ENCODE assay signal across 15 mouse cellular contexts in the genomic region with DNA sequence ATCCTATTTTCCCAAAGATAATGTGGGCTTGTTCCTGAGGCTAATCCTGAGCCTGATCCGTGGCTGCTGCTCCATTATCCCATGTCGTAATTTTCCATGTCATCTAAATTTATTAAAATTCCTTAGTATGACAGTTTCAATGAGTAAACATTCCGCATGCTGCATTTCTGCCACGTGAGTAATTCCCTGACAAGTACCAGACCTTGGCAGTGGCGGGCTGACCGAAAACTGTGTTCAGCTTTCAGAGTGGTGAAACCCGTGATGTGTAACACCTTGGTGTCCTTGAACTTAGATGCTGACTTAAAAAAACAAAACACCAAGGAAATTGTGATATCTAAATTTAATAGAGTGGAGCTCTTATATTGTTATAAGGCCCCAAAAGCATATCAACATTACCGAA. TPM values are rescaled to one million over a fixed set of nuclear protein-coding genes. Genes with fewer than 3 reads are reported as not detected.
A peak's percentile ranks its signal among the peaks of the same experiment; 100 is the strongest.
DNase-seq lines count a peak whose midpoint lies in the region; ATAC-seq and TF ChIP-seq lines count a peak whose summit lies in the region.
"Had no signal": no experiment of that assay in that cellular context is flagged by ENCODE, and none has a peak within 500 bp of the region (broad histone marks: within the 10 kb centered on the region; RNA-seq: fewer than 3 reads in every experiment).

No protein-coding gene starts in this region.

- 65% methylated on average over 8 of the region's 8 CpGs for WGBS in embryonic facial prominence, embryonic 14.5 days
- 88% methylated on average over 8 of the region's 8 CpGs for WGBS in embryonic facial prominence, embryonic 10.5 days
- WGBS in forebrain, embryonic 12.5 days, result 95% methylated on average over 8 of the region's 8 CpGs

- no peak overlapping the region for H3K27ac ChIP-seq in embryonic facial prominence, embryonic 14.5 days (replicated peaks; ENCODE audit: low read depth, low read length)
- no peak overlapping the region for H3K27ac ChIP-seq in embryonic facial prominence, embryonic 10.5 days (replicated peaks)
- peak overlapping the region; percentile 89 for H3K27ac ChIP-seq in embryonic fibroblast, embryonic 13.5 days (ENCODE audit: insufficient read depth, low read length)
- no peak overlapping the region for H3K27ac ChIP-seq in forebrain, embryonic 12.5 days
- H3K27ac ChIP-seq: forebrain, embryonic 10.5 days; hindbrain, embryonic 12.5 days had no signal

- peak; percentile 28 for DNase-seq in embryonic facial prominence, embryonic 14.5 days (ENCODE audit: low spot score)
- no peak for DNase-seq in embryonic facial prominence, embryonic 10.5 days (ENCODE audit: low spot score)
- peak; percentile 31 to 47 for DNase-seq in kidney, postnatal 36 days
- DNase-seq in kidney, postnatal 10 days, result no peak
- DNase-seq in Muller cell, postnatal 12 days (ENCODE audit: inconsistent ontology term), result peak; percentile 50
- no peak for DNase-seq in embryo, embryonic 10 days (ENCODE audit: low spot score)
- DNase-seq: embryo, embryonic 11 days; liver; thymus, adult 2 months had no signal

- no peak overlapping the region for H3K4me3 ChIP-seq in embryonic facial prominence, embryonic 14.5 days (ENCODE audit: low read depth, low read length)
- H3K4me3 ChIP-seq in embryonic facial prominence, embryonic 10.5 days, result no peak overlapping the region
- no peak overlapping the region for H3K4me3 ChIP-seq in embryonic fibroblast, embryonic 13.5 days (ENCODE audit: insufficient read depth, low read length)
- no peak overlapping the region for H3K4me3 ChIP-seq in forebrain, embryonic 12.5 days (replicated peaks)
- H3K4me3 ChIP-seq: forebrain, embryonic 10.5 days; hindbrain, embryonic 12.5 days had no signal

- ATAC-seq in embryonic facial prominence, embryonic 14.5 days (ENCODE audit: low read depth), result peak; percentile 26; the same call in 1 of the 2 replicates
- no peak for ATAC-seq in forebrain, embryonic 12.5 days (ENCODE audit: low FRiP score)
- ATAC-seq: intestine, postnatal 0 days; midbrain, embryonic 16.5 days had no signal

- H3K4me1 ChIP-seq in embryonic facial prominence, embryonic 14.5 days (ENCODE audit: control insufficient read depth, insufficient read depth, low read length), result peaks cover 3% of the 10 kb centered on the region; the same call in 1 of the 2 replicates
- H3K4me1 ChIP-seq in embryonic facial prominence, embryonic 10.5 days, result peaks cover 10% of the 10 kb centered on the region
- H3K4me1 ChIP-seq in embryonic fibroblast, embryonic 13.5 days (ENCODE audit: control insufficient read depth, insufficient read depth, low read length), result peaks cover 7% of the 10 kb centered on the region
- peaks cover 10% of the 10 kb centered on the region; the same call in 1 of the 2 replicates for H3K4me1 ChIP-seq in forebrain, embryonic 12.5 days

- H3K9ac ChIP-seq in embryonic facial prominence, embryonic 14.5 days (ENCODE audit: low read depth, low read length), result no peak overlapping the region
- H3K9ac ChIP-seq in forebrain, embryonic 12.5 days, result no peak overlapping the region
- H3K9ac ChIP-seq: hindbrain, embryonic 12.5 days had no signal

- no peak overlapping the region for H3K4me2 ChIP-seq in embryonic facial prominence, embryonic 14.5 days (ENCODE audit: low read depth, low read length)
- no peak overlapping the region for H3K4me2 ChIP-seq in forebrain, embryonic 12.5 days
- H3K4me2 ChIP-seq: hindbrain, embryonic 12.5 days had no signal

- no peaks in the 10 kb centered on the region for H3K27me3 ChIP-seq in embryonic facial prominence, embryonic 14.5 days (replicated peaks; ENCODE audit: control insufficient read depth, insufficient read depth, low read length)
- no peaks in the 10 kb centered on the region for H3K27me3 ChIP-seq in embryonic facial prominence, embryonic 10.5 days (replicated peaks; ENCODE audit: low read depth, poor library complexity, severe bottlenecking)
- no peaks in the 10 kb centered on the region for H3K27me3 ChIP-seq in forebrain, embryonic 12.5 days
- H3K27me3 ChIP-seq: hindbrain, embryonic 12.5 days had no signal

- no peaks in the 10 kb centered on the region for H3K9me3 ChIP-seq in embryonic facial prominence, embryonic 14.5 days (ENCODE audit: control insufficient read depth, low read length)
- no peaks in the 10 kb centered on the region for H3K9me3 ChIP-seq in embryonic facial prominence, embryonic 10.5 days
- H3K9me3 ChIP-seq in forebrain, embryonic 12.5 days, result no peaks in the 10 kb centered on the region
- H3K9me3 ChIP-seq: forebrain, embryonic 10.5 days; hindbrain, embryonic 12.5 days had no signal

- H3K36me3 ChIP-seq in embryonic facial prominence, embryonic 14.5 days (ENCODE audit: control insufficient read depth, insufficient read depth, low read length), result peaks cover 54% of the 10 kb centered on the region
- peaks cover 76% of the 10 kb centered on the region for H3K36me3 ChIP-seq in embryonic facial prominence, embryonic 10.5 days (replicated peaks)
- peaks cover 46% of the 10 kb centered on the region for H3K36me3 ChIP-seq in forebrain, embryonic 12.5 days (replicated peaks)

- TF ChIP-seq CTCF in embryonic fibroblast, embryonic 13.5 days (IDR thresholded peaks at IDR 0.05; ENCODE audit: borderline replicate concordance, insufficient read depth, low read length), result no peak

- no peak for TF ChIP-seq POLR2A in embryonic fibroblast, embryonic 13.5 days (IDR thresholded peaks at IDR 0.05; ENCODE audit: low read depth, low read length)

RNA-seq across cellular contexts. Expression of a gene that starts 6.0 kb away (rescaled TPM):
- polyA plus RNA-seq in embryonic facial prominence, embryonic 14.5 days (2014; fragmentation: Nextera tagmentation; extraction: Ambion mirVana), result 25.9 and 27.6 TPM in 2 replicates
- 10.3 and 10.5 TPM in 2 replicates for polyA plus RNA-seq in embryonic facial prominence, embryonic 10.5 days (2016; fragmentation: Nextera tagmentation; extraction: Ambion mirVana)
- 108 and 119 TPM in 2 replicates for polyA plus RNA-seq in embryonic fibroblast, embryonic 13.5 days (2011; ENCODE audit: insufficient read length, low read depth, missing spikeins)
- polyA plus RNA-seq in forebrain, embryonic 12.5 days (2016; fragmentation: Nextera tagmentation; extraction: Ambion mirVana), result 12.5 and 14.4 TPM in 2 replicates

RNA-seq across cellular contexts. Expression of a gene that starts 30.4 kb away (rescaled TPM):
- polyA plus RNA-seq in embryonic facial prominence, embryonic 14.5 days (2014; fragmentation: Nextera tagmentation; extraction: Ambion mirVana), result 310 and 610 TPM in 2 replicates
- 6.0 and 6.5 TPM in 2 replicates for polyA plus RNA-seq in embryonic facial prominence, embryonic 10.5 days (2016; fragmentation: Nextera tagmentation; extraction: Ambion mirVana)
- 2,527 and 5,389 TPM in 2 replicates for polyA plus RNA-seq in embryonic fibroblast, embryonic 13.5 days (2011; ENCODE audit: insufficient read length, low read depth, missing spikeins)
- polyA plus RNA-seq in forebrain, embryonic 12.5 days (2016; fragmentation: Nextera tagmentation; extraction: Ambion mirVana), result 2.2 and 3.8 TPM in 2 replicates

RNA-seq across cellular contexts. Expression of a gene that starts 42.9 kb away (rescaled TPM):
- 10.4 and 11.5 TPM in 2 replicates for polyA plus RNA-seq in embryonic facial prominence, embryonic 14.5 days (2014; fragmentation: Nextera tagmentation; extraction: Ambion mirVana)
- polyA plus RNA-seq in embryonic facial prominence, embryonic 10.5 days (2016; fragmentation: Nextera tagmentation; extraction: Ambion mirVana), result 12.9 and 13.3 TPM in 2 replicates
- 6.5 and 7.2 TPM in 2 replicates for polyA plus RNA-seq in embryonic fibroblast, embryonic 13.5 days (2011; ENCODE audit: insufficient read length, low read depth, missing spikeins)
- 17.2 and 17.5 TPM in 2 replicates for polyA plus RNA-seq in forebrain, embryonic 12.5 days (2016; fragmentation: Nextera tagmentation; extraction: Ambion mirVana)

Comparison
In these comparisons a context has a peak if more than half of its experiments do, and no peak if none do; other contexts are left out.
1. DNase-seq: peak in embryonic facial prominence, embryonic 14.5 days (single experiment), kidney, postnatal 36 days (2 of 2) and Muller cell, postnatal 12 days (single experiment); none in embryonic facial prominence, embryonic 10.5 days (single experiment), kidney, postnatal 10 days (single experiment) and embryo, embryonic 10 days (single experiment).
2. RNA of a gene that starts 30.4 kb away (polyA plus RNA-seq): 2,527 to 5,389 TPM in embryonic fibroblast, embryonic 13.5 days and 310 to 610 TPM in embryonic facial prominence, embryonic 14.5 days; 6.0 to 6.5 TPM in embryonic facial prominence, embryonic 10.5 days and 2.2 to 3.8 TPM in forebrain, embryonic 12.5 days; every median in the first group is over 10 times any median in the second.